Mouse (Mus musculus): Measurements from ENCODE around the gene Fbxo8.

GRCm38 (mm10) chr8:56621093-56621492, 70.2 kb downstream of the Fbxo8 start:
- TF ChIP-seq POLR2A (IDR thresholded peaks at IDR 0.05; ENCODE audit: borderline replicate concordance, extremely low read depth, low read depth, low read length) (no peak), CTCF (IDR thresholded peaks at IDR 0.05; ENCODE audit: insufficient read depth, low read length) (no peak)

Data from lung, adult 2 months (tissue).